Mouse (Mus musculus) heart, embryonic 12.5 days (tissue): ENCODE results near the gene Glb1l2. TPM values are rescaled to one million over a fixed set of nuclear protein-coding genes. Genes with fewer than 3 reads are reported as not detected.

ENCODE experiments used
- ATAC-seq: fragments of 200-750 bp; cut with Nextera tagmentation; 2 replicates; pipeline ENCODE4 v1.8.0; 2017; ENCODE audit warnings: moderate TSS enrichment, moderate library complexity; ENCODE audit not compliant: insufficient number of reproducible peaks, low FRiP score
- H3K27ac ChIP-seq: fragments of 300-500 bp; sonication (generic); 2 replicates; pipeline ENCODE4 v1.5.1; 2016; ENCODE audit warnings: mild to moderate bottlenecking, moderate library complexity; ENCODE audit not compliant: poor library complexity, severe bottlenecking
- H3K27me3 ChIP-seq: fragments of 300-500 bp; sonication (generic); replicated peaks from 2 replicates; pipeline ENCODE4 v1.6.1; 2016; ENCODE audit warnings: mild to moderate bottlenecking, moderate library complexity
- H3K36me3 ChIP-seq: fragments of 300-500 bp; sonication (generic); 2 replicates; pipeline ENCODE4 v1.6.1; 2016; ENCODE audit warnings: mild to moderate bottlenecking, moderate library complexity
- H3K4me1 ChIP-seq: fragments of 300-500 bp; sonication (generic); replicated peaks from 2 replicates; pipeline ENCODE4 v1.6.1; 2016; ENCODE audit warnings: mild to moderate bottlenecking
- H3K4me2 ChIP-seq: fragments of 300-500 bp; sonication (generic); 2 replicates; pipeline ENCODE4 v1.6.1; 2016; ENCODE audit warnings: mild to moderate bottlenecking, moderate library complexity
- H3K4me3 ChIP-seq: fragments of 300-500 bp; sonication (generic); 2 replicates; pipeline ENCODE4 v1.5.1; 2016; ENCODE audit warnings: mild to moderate bottlenecking
- H3K9ac ChIP-seq: fragments of 300-500 bp; sonication (generic); 2 replicates; pipeline ENCODE4 v1.6.1; 2016; ENCODE audit warnings: mild to moderate bottlenecking, moderate library complexity
- H3K9me3 ChIP-seq: fragments of 300-500 bp; sonication (generic); replicated peaks from 2 replicates; pipeline ENCODE4 v1.6.1; 2016; ENCODE audit warnings: mild to moderate bottlenecking, moderate library complexity
- WGBS: fragments of 180-500 bp; shearing (Covaris S2); methylation state at CpG from one replicate; pipeline ENCODE4 v1.1.7; 2016; 5-methylcytosine and 5-hydroxymethylcytosine counted together
- polyA plus RNA-seq: library from polyadenylated mRNA; unstranded; fragments of >200 nt; fragmentation: Nextera tagmentation; extraction: Ambion mirVana; gene quantifications from 2 replicates; pipeline ENCODE4 v1.2.1, GENCODE M21; 2016

Glb1l2 gene
- polyA plus RNA-seq, 1 experiment from 2014 or later = 1.2 TPM

DNA sequence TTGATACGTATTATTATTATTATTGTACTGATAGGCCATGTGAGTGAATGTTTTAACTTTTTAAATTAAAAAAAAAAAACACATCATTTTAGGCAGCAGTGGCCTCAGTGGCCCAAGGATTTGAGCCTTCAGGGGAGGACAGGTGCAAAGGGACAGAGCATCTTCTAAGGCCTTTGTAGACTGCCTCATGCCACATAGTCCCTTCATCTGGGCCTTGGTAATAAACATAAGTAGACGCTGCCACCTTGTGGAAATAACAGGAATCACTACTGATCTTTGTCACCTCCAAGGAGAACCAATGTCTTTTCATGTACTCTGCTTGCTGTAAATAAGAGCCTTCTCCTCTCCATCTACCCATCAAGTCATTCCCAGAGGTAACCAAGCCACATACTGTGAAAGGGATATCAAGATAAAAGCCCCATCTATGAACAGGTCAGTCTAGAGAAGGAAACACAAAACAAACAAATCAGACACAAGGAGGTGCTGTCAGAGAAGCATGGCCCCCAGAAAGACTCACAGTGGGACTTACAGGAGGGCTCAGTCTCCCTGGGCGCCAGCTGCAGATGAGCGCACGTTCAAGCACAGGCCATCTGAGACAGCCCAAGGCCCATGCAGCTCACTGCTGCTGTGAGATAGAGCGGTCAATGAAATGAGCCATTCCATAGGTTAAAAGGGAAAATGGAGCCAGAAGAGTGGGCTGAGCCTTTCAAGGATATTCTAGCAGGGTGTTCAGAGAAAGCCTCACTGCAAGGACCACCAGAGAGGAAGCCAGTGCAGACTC, 30.0 kb downstream of the Glb1l2 start:
- Histone ChIP-seq H3K4me1 (no peaks in the 10 kb centered on the region), H3K4me2 (no peak overlapping the region), H3K27me3 (no peaks in the 10 kb centered on the region), H3K36me3 (no peaks in the 10 kb centered on the region), H3K9ac (no peak overlapping the region), H3K4me3 (no peak overlapping the region), H3K9me3 (no peaks in the 10 kb centered on the region), H3K27ac (no peak overlapping the region)
- WGBS = 54% methylated on average over 6 of the region's 6 CpGs
- no peak for ATAC-seq

DNA sequence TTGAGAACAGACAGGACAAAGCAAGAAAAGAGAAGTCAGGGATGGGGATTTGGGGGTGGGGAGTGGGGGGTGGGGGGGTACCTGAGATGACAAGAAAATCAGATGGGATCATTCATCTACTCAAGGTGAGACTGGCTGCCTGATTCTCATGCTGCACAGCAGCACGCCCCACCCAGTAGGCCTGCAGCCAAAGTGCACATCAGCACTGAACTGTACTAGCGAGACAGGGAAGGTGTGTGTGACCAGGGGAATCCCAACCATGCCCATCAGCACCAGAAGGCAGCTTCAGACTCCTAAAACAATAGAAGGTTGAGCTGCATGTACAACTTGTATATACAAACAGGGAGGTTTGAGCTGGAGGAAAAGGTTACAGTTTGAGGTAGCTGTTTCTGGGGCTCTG, 30.6 kb downstream of the Glb1l2 start:
- WGBS = 70% methylated on average over 2 of the region's 2 CpGs
- no peak overlapping the region for H3K4me2 ChIP-seq
- H3K4me1 ChIP-seq = no peaks in the 10 kb centered on the region
- no peaks in the 10 kb centered on the region for H3K27me3 ChIP-seq
- no peak for ATAC-seq
- no peaks in the 10 kb centered on the region for H3K36me3 ChIP-seq
- no peak overlapping the region for H3K9ac ChIP-seq
- H3K9me3 ChIP-seq = no peaks in the 10 kb centered on the region
- H3K27ac ChIP-seq = no peak overlapping the region
- H3K4me3 ChIP-seq = no peak overlapping the region

- H3K4me3 ChIP-seq = no peak overlapping the region
- no peaks in the 10 kb centered on the region for H3K9me3 ChIP-seq
- no peak overlapping the region for H3K9ac ChIP-seq
- H3K4me1 ChIP-seq = no peaks in the 10 kb centered on the region
- H3K4me2 ChIP-seq = no peak overlapping the region
- H3K27me3 ChIP-seq = no peaks in the 10 kb centered on the region
- 76% methylated on average over 3 of the region's 3 CpGs for WGBS
- H3K27ac ChIP-seq = no peak overlapping the region
- H3K36me3 ChIP-seq = no peaks in the 10 kb centered on the region
- no peak for ATAC-seq
These were observed 38.1 kb downstream of the Glb1l2 start for GRCm38 (mm10) chr9:26768181-26768580.

DNA sequence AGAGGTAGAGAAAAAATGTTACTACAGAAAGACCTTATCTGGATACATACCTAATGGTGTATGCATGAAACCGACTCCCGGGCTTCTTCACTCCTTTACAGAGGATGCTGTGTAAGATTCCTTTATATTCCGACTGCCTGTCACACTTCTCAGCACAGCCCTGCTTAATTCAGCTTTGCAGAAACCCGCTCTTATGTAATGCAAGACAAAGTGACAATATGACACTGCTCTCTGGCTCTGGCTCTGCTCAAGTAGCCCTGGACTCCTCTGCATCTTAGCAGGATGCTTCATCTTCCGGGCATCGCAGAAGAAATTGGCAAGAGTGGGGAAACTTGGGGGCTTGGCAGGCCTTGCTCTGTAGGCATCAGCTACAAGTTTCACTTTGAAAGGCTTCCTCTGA, 43.8 kb downstream of the Glb1l2 start:
- Histone ChIP-seq H3K36me3 (no peaks in the 10 kb centered on the region), H3K4me3 (no peak overlapping the region), H3K27ac (no peak overlapping the region), H3K27me3 (no peaks in the 10 kb centered on the region), H3K4me2 (no peak overlapping the region), H3K9ac (no peak overlapping the region), H3K9me3 (no peaks in the 10 kb centered on the region), H3K4me1 (no peaks in the 10 kb centered on the region)
- WGBS = 81% methylated on average over 6 of the region's 6 CpGs
- no peak for ATAC-seq

DNA sequence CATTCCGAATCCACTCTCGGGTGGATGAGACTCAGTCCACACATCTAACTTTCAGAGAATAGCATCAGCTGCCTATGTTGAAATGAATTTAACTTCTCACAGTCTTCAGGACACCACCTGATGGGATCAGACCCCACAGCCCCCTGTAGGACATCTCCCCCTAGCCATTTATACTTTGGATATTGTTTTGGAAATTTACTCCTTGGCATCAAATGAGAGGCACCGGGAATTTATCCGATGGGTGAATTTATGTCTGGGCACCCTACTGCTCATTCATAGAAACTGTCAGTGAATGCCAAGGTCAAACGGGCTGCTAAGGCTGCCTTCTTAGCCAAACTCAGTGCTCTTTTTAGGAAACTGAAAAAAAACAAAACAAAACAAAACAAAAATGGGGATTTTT, 45.7 kb downstream of the Glb1l2 start:
- Histone ChIP-seq H3K4me1 (no peaks in the 10 kb centered on the region), H3K9ac (no peak overlapping the region), H3K36me3 (no peaks in the 10 kb centered on the region), H3K4me2 (no peak overlapping the region), H3K4me3 (no peak overlapping the region), H3K27me3 (no peaks in the 10 kb centered on the region), H3K27ac (no peak overlapping the region), H3K9me3 (no peaks in the 10 kb centered on the region)
- no peak for ATAC-seq
- WGBS = 77% methylated on average over 5 of the region's 5 CpGs

- no peak for ATAC-seq
- no peak overlapping the region for H3K4me3 ChIP-seq
- H3K27me3 ChIP-seq = no peaks in the 10 kb centered on the region
- H3K4me2 ChIP-seq = no peak overlapping the region
- H3K36me3 ChIP-seq = no peaks in the 10 kb centered on the region
- H3K9ac ChIP-seq = no peak overlapping the region
- H3K27ac ChIP-seq = no peak overlapping the region
- H3K4me1 ChIP-seq = no peaks in the 10 kb centered on the region
- WGBS = 28% methylated on average over 9 of the region's 9 CpGs
- no peaks in the 10 kb centered on the region for H3K9me3 ChIP-seq
These were observed 46.2 kb downstream of the Glb1l2 start for GRCm38 (mm10) chr9:26760081-26760480.

GRCm38 (mm10) chr9:26748893-26749292, 57.4 kb downstream of the Glb1l2 start:
- Histone ChIP-seq H3K4me3 (no peak overlapping the region), H3K4me1 (no peaks in the 10 kb centered on the region), H3K4me2 (no peak overlapping the region), H3K27ac (no peak overlapping the region), H3K27me3 (no peaks in the 10 kb centered on the region), H3K9me3 (no peaks in the 10 kb centered on the region), H3K36me3 (no peaks in the 10 kb centered on the region), H3K9ac (no peak overlapping the region)
- ATAC-seq = no peak
- 70% methylated on average over 4 of the region's 4 CpGs for WGBS

DNA sequence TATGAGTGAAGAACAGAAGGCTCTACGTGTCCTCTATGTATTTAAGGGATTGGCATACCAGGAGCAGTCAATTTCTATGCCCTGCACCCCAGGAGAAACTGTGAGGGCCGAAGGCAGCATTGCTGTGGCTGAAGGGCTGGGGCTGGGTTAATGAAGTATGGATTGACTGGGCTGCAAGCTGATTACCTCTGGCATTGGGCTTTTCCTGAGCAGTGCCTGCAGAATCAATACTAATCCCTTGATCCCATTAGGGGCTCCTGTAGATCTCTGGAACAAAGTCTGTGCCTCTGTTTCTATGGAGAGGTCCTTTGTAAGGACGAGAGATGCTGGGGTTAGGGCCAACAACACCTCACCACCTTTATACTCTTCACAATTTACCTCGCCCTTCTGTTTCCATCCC, 59.1 kb downstream of the Glb1l2 start:
- Histone ChIP-seq H3K4me2 (no peak overlapping the region), H3K4me1 (no peaks in the 10 kb centered on the region), H3K4me3 (no peak overlapping the region), H3K27me3 (no peaks in the 10 kb centered on the region), H3K9me3 (no peaks in the 10 kb centered on the region), H3K27ac (no peak overlapping the region), H3K36me3 (no peaks in the 10 kb centered on the region), H3K9ac (no peak overlapping the region)
- no peak for ATAC-seq
- 64% methylated on average over 4 of the region's 4 CpGs for WGBS

DNA sequence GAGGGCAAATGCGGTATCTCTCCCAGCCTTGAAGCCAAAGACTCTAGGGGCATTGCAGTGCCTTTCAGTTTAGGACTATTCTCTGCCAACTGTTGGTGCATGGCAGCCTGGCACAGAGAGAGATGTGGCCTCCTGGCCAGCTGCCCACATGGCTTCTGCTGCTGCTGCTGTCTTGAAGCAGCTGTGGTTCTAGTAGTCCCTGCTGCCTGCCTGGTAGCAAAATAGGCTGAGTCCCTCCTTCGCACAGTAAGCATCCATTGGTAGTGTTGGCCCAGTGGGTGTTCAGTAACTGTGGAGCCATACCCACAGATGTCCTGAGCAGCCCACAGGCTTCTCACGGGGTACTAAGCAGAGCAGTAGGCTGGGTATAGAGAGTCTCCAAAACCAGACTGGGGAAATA, 63.5 kb downstream of the Glb1l2 start:
- no peak overlapping the region for H3K4me2 ChIP-seq
- no peaks in the 10 kb centered on the region for H3K4me1 ChIP-seq
- no peak overlapping the region for H3K27ac ChIP-seq
- no peak overlapping the region for H3K9ac ChIP-seq
- no peak overlapping the region for H3K4me3 ChIP-seq
- no peaks in the 10 kb centered on the region for H3K27me3 ChIP-seq
- ATAC-seq = no peak
- 76% methylated on average over 3 of the region's 3 CpGs for WGBS
- no peaks in the 10 kb centered on the region for H3K9me3 ChIP-seq
- no peaks in the 10 kb centered on the region for H3K36me3 ChIP-seq

- Histone ChIP-seq H3K9me3 (no peaks in the 10 kb centered on the region), H3K4me1 (peaks cover 8% of the 10 kb centered on the region; the same call in 1 of the 2 replicates), H3K4me3 (no peak overlapping the region), H3K27me3 (peaks cover 43% of the 10 kb centered on the region), H3K9ac (no peak overlapping the region), H3K36me3 (no peaks in the 10 kb centered on the region), H3K27ac (no peak overlapping the region), H3K4me2 (no peak overlapping the region)
- 67% methylated on average over 5 of the region's 5 CpGs for WGBS
- no peak for ATAC-seq
These were observed 69.2 kb downstream of the Glb1l2 start for GRCm38 (mm10) chr9:26737116-26737515.

GRCm38 (mm10) chr9:26733986-26734385, 72.3 kb downstream of the Glb1l2 start:
- Histone ChIP-seq H3K9ac (peak overlapping the region; percentile 56), H3K4me3 (peak overlapping the region; percentile 60), H3K36me3 (no peaks in the 10 kb centered on the region), H3K4me1 (peaks cover 8% of the 10 kb centered on the region; the same call in 1 of the 2 replicates), H3K27ac (no peak overlapping the region), H3K4me2 (peak overlapping the region; percentile 96), H3K9me3 (no peaks in the 10 kb centered on the region), H3K27me3 (peaks cover 62% of the 10 kb centered on the region)
- 1% methylated on average over 37 of the region's 37 CpGs for WGBS
- peak; percentile 48 for ATAC-seq
